17 mouse cellular contexts compared by ENCODE assay signal in genomic region chr17:6807827-6808520, GRCm38 (mm10). TPM values are rescaled to one million over a fixed set of nuclear protein-coding genes. Genes with fewer than 3 reads are reported as not detected.
DNase-seq lines count a peak whose midpoint lies in the region; ATAC-seq lines count a peak whose summit lies in the region.
"Had no signal": no experiment of that assay in that cellular context is flagged by ENCODE, and none has a peak within 500 bp of the region (broad histone marks: within the 10 kb centered on the region; RNA-seq: fewer than 3 reads in every experiment).

No protein-coding gene starts in this region.

- H3K27ac ChIP-seq in kidney, embryonic 16.5 days (ENCODE audit: low read length) = peak overlapping the region; percentile 54
- no peak overlapping the region for H3K27ac ChIP-seq in kidney, embryonic 14.5 days (ENCODE audit: low read depth, low read length)
- H3K27ac ChIP-seq in intestine, embryonic 16.5 days (ENCODE audit: low read length) = peak overlapping the region; percentile 89
- H3K27ac ChIP-seq: gastrocnemius, adult 2 months; hindbrain, postnatal 0 days; neural tube, embryonic 12.5 days had no signal

- no peak overlapping the region for H3K4me3 ChIP-seq in kidney, embryonic 16.5 days (ENCODE audit: low read length)
- H3K4me3 ChIP-seq in kidney, embryonic 14.5 days (ENCODE audit: low read length) = no peak overlapping the region
- no peak overlapping the region for H3K4me3 ChIP-seq in intestine, embryonic 16.5 days (ENCODE audit: low read length)
- H3K4me3 ChIP-seq: erythroblast, embryonic 14.5 days; gastrocnemius, adult 2 months; neural tube, embryonic 12.5 days had no signal

- H3K9me3 ChIP-seq in kidney, embryonic 16.5 days (ENCODE audit: low read length) = no peaks in the 10 kb centered on the region
- H3K9me3 ChIP-seq in kidney, embryonic 14.5 days (ENCODE audit: control insufficient read depth, low read length) = no peaks in the 10 kb centered on the region
- H3K9me3 ChIP-seq in intestine, embryonic 16.5 days (ENCODE audit: control insufficient read depth, low read length) = no peaks in the 10 kb centered on the region
- H3K9me3 ChIP-seq: neural tube, embryonic 12.5 days had no signal

- peak; percentile 55 to 59 for DNase-seq in urinary bladder, adult 18-20 months (ENCODE audit: low spot score in 2 of 2)
- no peak for DNase-seq in urinary bladder, postnatal 10 days (ENCODE audit: low spot score)
- DNase-seq in cerebellum, adult 9-10 months = no peak
- DNase-seq in adrenal gland, postnatal 25 days = no peak
- DNase-seq: cerebellum, adult 9-11 months; embryo, embryonic 11 days; gastrocnemius, adult 2 months; heart, postnatal 4 days; kidney, adult 9 months; lung, postnatal 14 days; right cerebral cortex, postnatal 14 days had no signal

- ATAC-seq in kidney, embryonic 16.5 days (ENCODE audit: low FRiP score, low TSS enrichment) = no peak
- no peak for ATAC-seq in kidney, embryonic 14.5 days (ENCODE audit: low FRiP score, low TSS enrichment)
- peak; percentile 62 for ATAC-seq in intestine, embryonic 16.5 days
- ATAC-seq: hindbrain, postnatal 0 days had no signal

- H3K4me2 ChIP-seq in kidney, embryonic 16.5 days (replicated peaks; ENCODE audit: low read depth, low read length) = no peak overlapping the region
- H3K4me2 ChIP-seq in kidney, embryonic 14.5 days (replicated peaks; ENCODE audit: low read depth, low read length) = no peak overlapping the region
- H3K4me2 ChIP-seq in intestine, embryonic 16.5 days (ENCODE audit: low read depth, low read length) = peak overlapping the region; percentile 16; the same call in 1 of the 2 replicates
- H3K4me2 ChIP-seq: neural tube, embryonic 12.5 days had no signal

- no peak overlapping the region for H3K9ac ChIP-seq in kidney, embryonic 16.5 days (replicated peaks; ENCODE audit: low read length)
- no peak overlapping the region for H3K9ac ChIP-seq in kidney, embryonic 14.5 days (ENCODE audit: low read depth, low read length)
- no peak overlapping the region for H3K9ac ChIP-seq in intestine, embryonic 16.5 days (ENCODE audit: low read depth, low read length)
- H3K9ac ChIP-seq: neural tube, embryonic 12.5 days had no signal

- H3K4me1 ChIP-seq in kidney, embryonic 16.5 days (ENCODE audit: insufficient read depth, low read length) = peaks cover 42% of the 10 kb centered on the region
- peaks cover 14% of the 10 kb centered on the region; the same call in 1 of the 2 replicates for H3K4me1 ChIP-seq in kidney, embryonic 14.5 days (ENCODE audit: control insufficient read depth, insufficient read depth, low read length)
- peaks cover 29% of the 10 kb centered on the region for H3K4me1 ChIP-seq in intestine, embryonic 16.5 days (ENCODE audit: control insufficient read depth, insufficient read depth, low read length)

- no peaks in the 10 kb centered on the region for H3K36me3 ChIP-seq in kidney, embryonic 16.5 days (ENCODE audit: insufficient read depth, low read length)
- no peaks in the 10 kb centered on the region for H3K36me3 ChIP-seq in kidney, embryonic 14.5 days (ENCODE audit: control insufficient read depth, insufficient read depth, low read length)
- no peaks in the 10 kb centered on the region for H3K36me3 ChIP-seq in intestine, embryonic 16.5 days (ENCODE audit: control insufficient read depth, insufficient read depth, low read length)
- H3K36me3 ChIP-seq: neural tube, embryonic 12.5 days had no signal

- 72% methylated on average over 16 of the region's 16 CpGs for WGBS in kidney, embryonic 16.5 days
- WGBS in kidney, embryonic 14.5 days = 71% methylated on average over 16 of the region's 16 CpGs
- WGBS in intestine, embryonic 16.5 days = 62% methylated on average over 16 of the region's 16 CpGs

- H3K27me3 ChIP-seq in kidney, embryonic 16.5 days (ENCODE audit: insufficient read depth, low read length) = no peaks in the 10 kb centered on the region
- no peaks in the 10 kb centered on the region for H3K27me3 ChIP-seq in kidney, embryonic 14.5 days (ENCODE audit: control insufficient read depth, insufficient read depth, low read length)
- no peaks in the 10 kb centered on the region for H3K27me3 ChIP-seq in intestine, embryonic 16.5 days (replicated peaks; ENCODE audit: control insufficient read depth, insufficient read depth, low read length)
- H3K27me3 ChIP-seq: neural tube, embryonic 12.5 days had no signal

RNA-seq across cellular contexts. Expression of gene Ezr, which starts 25.4 kb away (rescaled TPM):
- 240 and 248 TPM in 2 replicates for polyA plus RNA-seq in kidney, embryonic 16.5 days (2015; fragmentation: Nextera tagmentation; extraction: Ambion mirVana)
- 96.7 and 158 TPM in 2 replicates for polyA plus RNA-seq in kidney, embryonic 14.5 days (2014; fragmentation: Nextera tagmentation; extraction: Ambion mirVana)
- 281 and 319 TPM in 2 replicates for polyA plus RNA-seq in intestine, embryonic 16.5 days (2015; fragmentation: Nextera tagmentation; extraction: Ambion mirVana)
- total RNA-seq in adrenal gland, postnatal 25 days (2021) = 17.9 and 29.0 TPM in 2 replicates

Comparison
In these comparisons a context has a peak if more than half of its experiments do, and no peak if none do; other contexts are left out.
1. DNase-seq: peak in urinary bladder, adult 18-20 months (2 of 2); none in urinary bladder, postnatal 10 days (single experiment), cerebellum, adult 9-10 months (single experiment) and adrenal gland, postnatal 25 days (single experiment).